8 mouse cellular contexts compared by ENCODE assay signal in the genomic region with DNA sequence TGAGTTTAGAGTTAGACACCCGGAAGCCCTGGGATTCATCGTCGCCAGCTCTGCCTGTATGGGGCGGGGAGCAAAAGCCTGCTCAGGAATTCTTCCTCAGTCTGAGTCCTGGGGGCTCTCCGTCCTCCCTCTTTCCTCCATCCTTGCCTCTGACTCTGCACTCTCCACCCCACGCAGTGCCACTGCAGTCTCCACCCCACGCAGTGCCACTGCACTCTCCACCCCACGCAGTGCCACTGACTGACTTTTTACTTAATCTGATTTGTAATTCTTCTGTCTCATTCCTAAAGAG. TPM values are rescaled to one million over a fixed set of nuclear protein-coding genes. Genes with fewer than 3 reads are reported as not detected.
A peak's percentile ranks its signal among the peaks of the same experiment; 100 is the strongest.
DNase-seq lines count a peak whose midpoint lies in the region; ATAC-seq and TF ChIP-seq lines count a peak whose summit lies in the region.

No protein-coding gene starts in this region.

- no peaks in the 10 kb centered on the region for H3K4me1 ChIP-seq in embryonic fibroblast, embryonic 13.5 days (ENCODE audit: control insufficient read depth, insufficient read depth, low read length)
- H3K4me1 ChIP-seq in intestine, embryonic 16.5 days (ENCODE audit: control insufficient read depth, insufficient read depth, low read length): peaks cover 9% of the 10 kb centered on the region; the same call in 1 of the 2 replicates
- peaks cover 12% of the 10 kb centered on the region for H3K4me1 ChIP-seq in neural tube, embryonic 13.5 days (replicated peaks)

- H3K9me3 ChIP-seq in intestine, embryonic 16.5 days (ENCODE audit: control insufficient read depth, low read length): no peaks in the 10 kb centered on the region
- no peaks in the 10 kb centered on the region for H3K9me3 ChIP-seq in neural tube, embryonic 13.5 days

- no peak for DNase-seq in layer of hippocampus, adult 2 months (ENCODE audit: low spot score in 2 of 2)
- DNase-seq in layer of hippocampus, adult 9-11 months: no peak
- DNase-seq in frontal cortex, postnatal 36 days (ENCODE audit: low spot score in 2 of 2): no peak
- DNase-seq in gastrocnemius, adult 8-10 months (ENCODE audit: low spot score in 2 of 2): no peak
- DNase-seq in right cerebral cortex, postnatal 10 days (ENCODE audit: low spot score in 2 of 2): no peak

- no peak overlapping the region for H3K27ac ChIP-seq in layer of hippocampus, adult 2 months
- no peak overlapping the region for H3K27ac ChIP-seq in embryonic fibroblast, embryonic 13.5 days (ENCODE audit: insufficient read depth, low read length)
- no peak overlapping the region for H3K27ac ChIP-seq in intestine, embryonic 16.5 days (ENCODE audit: low read length)
- peak overlapping the region; percentile 24; the same call in 1 of the 2 replicates for H3K27ac ChIP-seq in neural tube, embryonic 13.5 days (replicated peaks)

- 7% methylated on average over 8 of the region's 8 CpGs for WGBS in intestine, embryonic 16.5 days
- WGBS in neural tube, embryonic 13.5 days: 2% methylated on average over 8 of the region's 8 CpGs

- TF ChIP-seq POLR2A in embryonic fibroblast, embryonic 13.5 days (IDR thresholded peaks at IDR 0.05; ENCODE audit: low read depth, low read length): no peak

- peak overlapping the region; percentile 8; the same call in 1 of the 2 replicates for H3K4me3 ChIP-seq in layer of hippocampus, adult 2 months
- H3K4me3 ChIP-seq in embryonic fibroblast, embryonic 13.5 days (ENCODE audit: insufficient read depth, low read length): peak overlapping the region; percentile 26; the same call in 1 of the 2 replicates
- peak overlapping the region; percentile 39 for H3K4me3 ChIP-seq in intestine, embryonic 16.5 days (ENCODE audit: low read length)
- H3K4me3 ChIP-seq in neural tube, embryonic 13.5 days: peak overlapping the region; percentile 9; the same call in 1 of the 2 replicates

- no peak; the same call in 1 of the 2 replicates for ATAC-seq in intestine, embryonic 16.5 days
- no peak for ATAC-seq in neural tube, embryonic 13.5 days (ENCODE audit: low read depth)

- no peaks in the 10 kb centered on the region for H3K27me3 ChIP-seq in intestine, embryonic 16.5 days (replicated peaks; ENCODE audit: control insufficient read depth, insufficient read depth, low read length)
- no peaks in the 10 kb centered on the region for H3K27me3 ChIP-seq in neural tube, embryonic 13.5 days

- peak overlapping the region; percentile 55 for H3K4me2 ChIP-seq in intestine, embryonic 16.5 days (ENCODE audit: low read depth, low read length)
- peak overlapping the region; percentile 47 for H3K4me2 ChIP-seq in neural tube, embryonic 13.5 days

- peak overlapping the region; percentile 14; the same call in 1 of the 2 replicates for H3K9ac ChIP-seq in intestine, embryonic 16.5 days (ENCODE audit: low read depth, low read length)
- no peak overlapping the region for H3K9ac ChIP-seq in neural tube, embryonic 13.5 days

- H3K36me3 ChIP-seq in intestine, embryonic 16.5 days (ENCODE audit: control insufficient read depth, insufficient read depth, low read length): no peaks in the 10 kb centered on the region
- no peaks in the 10 kb centered on the region for H3K36me3 ChIP-seq in neural tube, embryonic 13.5 days

- no peak for TF ChIP-seq CTCF in layer of hippocampus, adult 2 months (conservative IDR thresholded peaks at IDR 0.05)
- TF ChIP-seq CTCF in embryonic fibroblast, embryonic 13.5 days (IDR thresholded peaks at IDR 0.05; ENCODE audit: borderline replicate concordance, insufficient read depth, low read length): no peak

RNA-seq across cellular contexts. Expression of a gene that starts 6.9 kb away (rescaled TPM):
- total RNA-seq in layer of hippocampus, adult 2 months (2021): not detected
- polyA plus RNA-seq in embryonic fibroblast, embryonic 13.5 days (2011; ENCODE audit: insufficient read length, low read depth, missing spikeins): not detected in 2 replicates
- not detected in 2 replicates for polyA plus RNA-seq in intestine, embryonic 16.5 days (2015; fragmentation: Nextera tagmentation; extraction: Ambion mirVana)
- not detected in 2 replicates for polyA plus RNA-seq in neural tube, embryonic 13.5 days (2015; fragmentation: Nextera tagmentation; extraction: Ambion mirVana)
- total RNA-seq in gastrocnemius, adult 8-10 months (2022): not detected
